Mouse (Mus musculus) cerebellum, adult 8-10 months (tissue): ENCODE results near the gene Vps37b.

Experiments
- DNase-seq: peaks from one replicate; pipeline ENCODE4 v3.0.0; 2022

The Vps37b gene

GRCm38 (mm10) chr5:123997811-123998210, 34.3 kb downstream of the Vps37b start:
- no peak for DNase-seq

DNA sequence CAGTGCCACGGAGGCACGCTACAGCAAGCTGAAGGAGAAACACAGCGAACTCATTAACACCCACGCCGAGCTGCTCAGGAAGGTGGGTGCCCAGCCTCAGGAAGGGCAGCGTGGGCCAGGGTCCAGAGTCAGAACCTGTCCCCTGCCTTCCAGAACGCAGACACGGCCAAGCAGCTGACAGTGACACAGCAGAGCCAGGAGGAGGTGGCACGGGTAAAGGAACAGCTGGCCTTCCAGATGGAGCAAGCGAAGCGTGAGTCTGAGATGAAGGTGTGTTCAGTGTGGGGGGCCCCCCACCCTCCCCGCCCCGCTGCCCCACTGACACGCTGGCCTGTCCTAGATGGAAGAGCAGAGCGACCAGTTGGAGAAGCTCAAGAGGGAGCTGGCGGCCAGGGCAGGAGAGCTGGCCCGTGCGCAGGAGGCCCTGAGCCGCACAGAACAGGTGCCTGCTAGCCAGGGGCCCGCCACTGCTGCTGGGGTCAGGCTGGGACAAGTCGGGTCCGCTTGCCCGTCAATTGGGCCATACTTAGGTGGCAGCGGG, 34.8 kb downstream of the Vps37b start:
- DNase-seq, result peak; percentile 48

DNA sequence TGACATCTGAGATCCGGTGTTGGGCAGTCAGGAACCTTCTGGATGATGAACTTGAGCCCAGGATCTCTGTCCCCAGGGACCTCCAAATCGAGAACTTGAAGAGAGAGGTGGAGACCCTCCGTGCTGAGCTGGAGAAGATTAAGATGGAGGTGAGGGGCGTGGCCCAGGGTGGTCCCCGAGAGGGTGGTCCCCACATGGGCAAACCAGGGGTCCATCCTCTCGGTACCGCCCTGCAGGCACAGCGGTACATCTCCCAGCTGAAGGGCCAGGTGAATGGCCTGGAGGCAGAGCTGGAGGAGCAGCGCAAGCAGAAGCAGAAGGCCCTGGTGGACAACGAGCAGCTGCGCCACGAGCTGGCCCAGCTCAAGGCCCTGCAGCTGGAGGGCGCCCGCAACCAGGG, 35.4 kb downstream of the Vps37b start:
- no peak for DNase-seq

GRCm38 (mm10) chr5:123996194-123996593, 35.9 kb downstream of the Vps37b start:
- no peak for DNase-seq

GRCm38 (mm10) chr5:123995388-123995787, 36.7 kb downstream of the Vps37b start:
- no peak for DNase-seq

DNA sequence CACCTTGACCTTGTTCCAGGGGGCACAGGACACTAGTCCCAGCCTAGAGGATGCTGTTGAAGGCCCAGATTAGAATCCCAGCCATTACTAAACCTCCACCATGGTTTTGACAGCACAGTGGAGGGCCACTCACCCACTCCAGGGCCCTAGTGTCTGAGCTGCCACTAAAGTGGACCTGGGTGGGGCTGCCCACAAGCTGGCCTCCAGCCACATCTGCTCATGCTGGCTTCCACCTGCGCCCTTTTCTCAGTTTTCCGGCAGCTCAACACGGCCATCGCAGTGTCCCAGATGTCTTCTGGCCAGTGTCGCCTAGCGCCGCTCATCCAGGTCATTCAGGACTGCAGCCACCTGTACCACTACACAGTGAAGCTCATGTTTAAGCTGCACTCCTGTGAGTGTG, 37.6 kb downstream of the Vps37b start:
- no peak for DNase-seq

GRCm38 (mm10) chr5:123993263-123994036, 38.6 kb downstream of the Vps37b start:
- DNase-seq, result peak; percentile 64

- DNase-seq, result peak; percentile 87
These were observed 39.3 kb downstream of the Vps37b start for GRCm38 (mm10) chr5:123992794-123993193.

- DNase-seq, result no peak
These were observed 39.9 kb downstream of the Vps37b start for GRCm38 (mm10) chr5:123992193-123992637.

- DNase-seq, result no peak
These were observed 40.7 kb downstream of the Vps37b start for GRCm38 (mm10) chr5:123991321-123991720.

GRCm38 (mm10) chr5:123989941-123990885, 41.9 kb downstream of the Vps37b start:
- no peak for DNase-seq

DNA sequence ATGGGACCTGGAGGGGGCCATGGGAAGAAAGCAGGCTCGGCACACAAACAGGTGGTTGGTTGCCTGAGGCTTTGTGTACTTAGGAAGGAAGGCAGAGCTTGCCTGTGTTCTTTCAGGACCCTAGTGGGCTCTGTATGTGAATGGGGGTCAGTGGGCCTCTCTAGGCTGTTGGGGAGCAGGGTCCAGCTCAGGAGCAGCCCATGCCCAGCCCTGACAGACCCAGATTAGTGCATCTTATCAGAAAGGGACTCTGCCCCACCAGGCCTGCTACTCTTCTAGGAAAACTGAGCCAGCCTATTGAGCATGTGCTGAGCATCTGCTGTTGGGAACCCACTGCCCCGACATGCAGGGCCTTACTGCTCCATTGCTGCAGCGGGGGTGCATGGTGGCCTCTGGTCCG, 44.6 kb downstream of the Vps37b start:
- DNase-seq, result no peak

DNA sequence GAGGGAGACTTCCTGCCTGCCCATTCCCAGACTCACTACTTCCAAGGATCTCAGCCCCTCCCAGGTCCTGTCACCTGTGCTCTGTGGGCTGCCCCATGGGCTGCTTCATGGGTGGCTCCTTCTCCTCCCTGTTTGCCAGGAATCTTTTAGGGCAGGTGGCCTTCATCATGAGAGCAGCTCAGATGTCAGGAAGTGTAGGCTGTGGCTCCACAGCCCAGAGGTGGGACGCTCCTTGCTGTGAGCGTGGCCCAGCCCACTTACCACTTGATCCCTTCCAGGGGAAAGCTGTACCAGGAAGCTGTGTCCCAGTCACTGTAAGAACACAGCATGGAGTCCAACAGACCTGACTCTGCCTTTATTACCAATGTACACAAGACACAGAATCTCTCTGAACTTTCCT, 45.1 kb downstream of the Vps37b start:
- no peak for DNase-seq

GRCm38 (mm10) chr5:123985434-123985833, 46.6 kb downstream of the Vps37b start:
- no peak for DNase-seq

DNA sequence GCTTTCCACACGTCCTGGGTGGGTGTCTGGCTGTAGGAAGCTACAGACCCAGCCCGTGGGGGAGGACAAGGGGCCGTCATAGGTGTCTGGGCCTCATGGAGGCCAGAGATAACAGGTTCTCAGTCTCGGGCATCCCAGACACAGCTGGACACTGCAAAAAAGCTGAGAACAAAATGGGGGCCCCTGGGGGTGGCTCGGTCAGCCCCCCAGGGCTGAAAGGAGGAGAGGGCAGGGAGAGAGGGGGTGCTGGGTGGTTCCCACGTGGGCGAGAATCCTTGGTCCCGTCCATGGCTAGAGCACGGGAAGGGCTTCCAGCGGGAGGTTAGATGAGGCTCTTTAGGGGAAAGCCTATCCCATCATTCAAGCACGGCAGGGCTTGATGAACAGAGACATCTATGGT, 49.2 kb downstream of the Vps37b start:
- no peak for DNase-seq

- DNase-seq, result peak; percentile 13
These were observed 50.9 kb downstream of the Vps37b start for GRCm38 (mm10) chr5:123981250-123981554.

DNA sequence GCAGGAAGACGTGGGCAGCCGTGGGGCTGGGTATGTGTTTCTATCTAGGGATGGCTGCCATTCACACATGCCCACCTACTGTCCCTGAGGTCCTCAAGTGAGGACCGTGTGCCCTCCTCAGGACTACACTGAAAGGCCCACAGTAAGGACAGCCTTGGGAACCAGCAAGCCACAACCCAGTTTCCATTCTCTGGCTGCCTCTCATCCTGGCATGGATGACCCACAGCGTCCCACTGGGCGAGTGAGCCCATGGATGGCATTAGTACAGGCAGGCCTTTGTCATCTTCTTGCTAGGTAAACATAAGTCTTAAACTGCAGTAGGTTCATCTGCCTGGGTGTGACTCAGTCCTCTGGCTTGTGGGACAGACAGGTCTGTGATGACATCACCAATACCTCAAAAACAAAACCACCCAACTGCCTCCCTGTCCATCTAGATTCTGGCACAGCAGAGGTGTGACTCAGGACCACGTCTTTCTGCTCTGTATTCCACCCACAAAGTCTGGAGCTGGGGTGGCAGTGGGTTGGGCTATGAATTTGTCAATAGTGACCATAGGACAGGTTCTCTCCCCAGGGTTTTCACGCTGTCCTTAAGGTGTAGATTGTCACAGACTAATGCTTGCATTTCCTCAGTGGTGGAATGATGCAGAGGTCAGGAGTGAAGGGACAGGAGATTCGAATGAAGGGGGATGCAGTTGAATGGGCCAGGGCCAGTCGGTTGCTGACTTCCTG, 51.4 kb downstream of the Vps37b start:
- DNase-seq, result peak; percentile 19

GRCm38 (mm10) chr5:123979980-123980369, 52.1 kb downstream of the Vps37b start:
- no peak for DNase-seq

DNA sequence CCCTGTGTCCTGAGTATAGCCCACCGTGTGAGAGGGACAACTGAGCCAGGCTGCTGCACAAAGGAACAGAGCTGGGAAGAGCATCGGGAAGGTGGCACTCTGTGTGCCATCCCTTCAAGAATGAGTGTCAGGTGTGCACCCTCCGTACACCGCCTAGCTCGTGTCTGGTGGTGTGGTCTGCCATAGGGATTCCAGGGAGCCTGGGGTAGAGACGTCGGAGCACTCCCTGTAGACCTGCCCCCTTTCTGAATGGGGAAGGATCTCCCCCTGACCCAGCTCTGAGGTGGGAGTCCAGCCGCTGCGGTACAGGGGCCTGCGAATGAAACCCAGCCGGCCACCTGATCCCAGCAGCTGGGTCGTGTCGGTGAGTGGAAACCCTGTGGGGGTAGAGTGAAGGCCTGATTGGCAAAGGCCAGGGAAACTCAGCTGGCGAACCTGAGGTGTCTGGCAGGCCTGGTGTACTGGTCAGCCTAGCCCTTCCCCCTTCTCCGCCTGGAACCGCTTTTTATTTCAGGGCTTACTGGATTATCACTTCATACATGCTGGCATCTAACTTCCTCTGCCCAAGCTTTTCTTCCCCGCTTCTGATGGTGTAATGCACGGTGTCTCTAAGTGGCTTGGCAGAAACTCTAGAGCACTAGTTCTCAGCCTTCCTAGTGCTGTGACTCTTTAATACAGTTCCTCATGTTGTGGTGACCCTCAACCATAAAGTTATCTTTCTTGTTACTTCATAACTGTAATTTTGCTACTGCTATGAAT, 52.7 kb downstream of the Vps37b start:
- no peak for DNase-seq

DNA sequence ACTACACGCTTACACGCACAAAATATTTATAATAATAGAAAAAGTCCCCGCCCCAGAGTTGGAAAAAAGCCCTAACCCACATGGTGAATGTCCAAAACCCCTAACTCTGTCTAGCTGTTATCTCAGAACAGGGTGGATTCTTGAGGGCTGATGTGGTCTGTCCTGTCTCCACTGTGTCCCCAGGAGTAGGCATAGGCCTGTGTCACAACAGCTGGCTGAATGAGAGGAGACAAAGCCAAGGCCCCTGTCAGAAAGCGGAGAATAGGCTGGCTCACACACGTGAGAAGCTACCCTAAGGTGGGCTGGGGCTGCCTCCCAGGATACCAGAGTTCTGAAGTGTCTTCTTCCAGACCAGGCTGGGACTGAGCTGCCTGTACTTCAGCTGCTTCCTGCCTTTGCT, 53.9 kb downstream of the Vps37b start:
- DNase-seq, result no peak

GRCm38 (mm10) chr5:123977231-123977630, 54.8 kb downstream of the Vps37b start:
- no peak for DNase-seq

DNA sequence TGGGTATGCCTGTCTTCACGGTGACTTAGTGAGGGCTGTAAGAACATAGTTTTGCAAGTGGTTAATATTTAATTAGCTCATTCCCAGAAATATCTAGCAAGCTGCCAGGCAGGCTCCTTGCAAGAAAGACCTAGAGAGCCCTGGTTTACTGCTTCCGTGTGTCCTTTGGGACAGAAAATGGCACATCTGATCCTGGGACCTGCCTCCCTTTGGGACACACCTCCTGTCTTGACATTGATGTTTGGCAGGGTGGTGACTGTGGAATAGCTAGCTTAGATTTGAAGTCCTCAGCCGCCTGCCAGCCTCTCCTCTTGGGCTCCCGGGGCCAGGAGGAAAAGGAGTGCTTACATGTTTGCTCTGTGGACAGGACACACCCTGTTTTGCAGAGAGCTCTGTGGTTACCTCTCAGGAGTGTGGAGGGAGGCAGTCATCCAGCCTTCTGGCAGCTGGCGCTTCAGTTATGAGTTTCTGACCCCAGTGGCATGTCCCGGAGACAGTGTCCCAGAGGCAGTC, 56.3 kb downstream of the Vps37b start:
- no peak for DNase-seq
